17 mouse cellular contexts compared by ENCODE assay signal in the genomic region with DNA sequence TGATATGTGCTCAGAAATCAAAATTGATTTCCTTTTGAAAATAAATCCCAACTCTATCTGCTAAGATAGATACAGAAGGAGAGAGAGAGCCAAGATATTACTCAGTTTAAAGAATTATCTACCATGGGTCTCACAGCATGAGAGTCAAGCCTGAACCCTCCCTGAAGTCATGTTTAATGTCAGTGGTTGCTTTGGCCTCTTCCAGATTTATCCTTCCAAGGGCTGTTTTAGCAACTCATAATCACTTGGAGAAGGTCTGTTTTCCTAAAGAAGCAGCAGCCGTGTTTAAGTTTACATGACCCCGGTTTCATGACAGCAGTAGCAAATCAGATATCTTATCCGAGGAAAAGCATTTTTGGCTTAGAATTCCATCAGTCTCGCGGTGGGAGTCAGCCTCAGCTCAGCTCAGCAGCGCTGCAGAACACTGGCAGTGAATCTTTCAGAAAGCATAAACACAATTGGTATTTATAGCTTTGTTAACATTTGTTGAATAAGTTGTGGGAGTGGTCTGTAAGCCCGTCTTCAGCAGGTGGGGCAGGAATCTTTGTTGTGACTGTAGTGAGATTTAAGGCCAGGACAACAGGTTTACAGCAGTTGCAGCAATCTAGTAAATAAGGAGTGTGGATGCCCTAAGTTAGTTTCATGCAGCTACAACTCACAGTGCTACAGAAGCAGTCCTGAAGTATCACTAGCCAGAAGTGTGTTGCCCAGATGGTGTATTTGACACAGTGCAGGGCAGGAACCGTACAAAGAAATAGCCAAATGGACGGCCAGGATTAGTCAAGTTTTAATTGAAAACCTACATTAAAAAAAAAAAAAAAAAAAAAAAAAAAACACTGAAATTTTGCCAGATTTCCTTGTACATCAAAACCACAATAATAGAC.
A peak's percentile ranks its signal among the peaks of the same experiment; 100 is the strongest.
DNase-seq lines count a peak whose midpoint lies in the region; ATAC-seq lines count a peak whose summit lies in the region.
"Had no signal": no experiment of that assay in that cellular context is flagged by ENCODE, and none has a peak within 500 bp of the region (broad histone marks: within the 10 kb centered on the region; RNA-seq: fewer than 3 reads in every experiment).

No protein-coding gene starts in this region.

- DNase-seq in heart, adult 18-20 months: no peak
- DNase-seq in limb, embryonic 10.5 days (ENCODE audit: low spot score): no peak
- DNase-seq in yolk sac, embryonic 10.5 days (ENCODE audit: low spot score): peak; percentile 67
- DNase-seq in layer of hippocampus, postnatal 14 days (ENCODE audit: low spot score in 2 of 2): no peak
- DNase-seq in thymus, postnatal 10 days (ENCODE audit: low spot score in 2 of 2): no peak
- DNase-seq: cerebellum, adult 11 months; gastrocnemius, postnatal 10 days; heart, postnatal 10 days; lung, adult 2 months; thymus, postnatal 25 days had no signal

- peaks cover 30% of the 10 kb centered on the region for H3K4me1 ChIP-seq in heart, embryonic 12.5 days (replicated peaks)
- H3K4me1 ChIP-seq in midbrain, embryonic 12.5 days: peaks cover 14% of the 10 kb centered on the region
- H3K4me1 ChIP-seq in midbrain, embryonic 15.5 days: peaks cover 6% of the 10 kb centered on the region
- H3K4me1 ChIP-seq in limb, embryonic 10.5 days: peaks cover 30% of the 10 kb centered on the region
- H3K4me1 ChIP-seq: limb, embryonic 15.5 days had no signal

- H3K4me3 ChIP-seq in heart, embryonic 12.5 days: no peak overlapping the region
- H3K4me3 ChIP-seq in midbrain, embryonic 12.5 days: no peak overlapping the region
- no peak overlapping the region for H3K4me3 ChIP-seq in midbrain, embryonic 15.5 days
- no peak overlapping the region for H3K4me3 ChIP-seq in limb, embryonic 10.5 days
- H3K4me3 ChIP-seq: forebrain, embryonic 12.5 days; limb, embryonic 15.5 days had no signal

- H3K9me3 ChIP-seq in heart, embryonic 12.5 days (replicated peaks): no peaks in the 10 kb centered on the region
- H3K9me3 ChIP-seq in midbrain, embryonic 12.5 days: no peaks in the 10 kb centered on the region
- H3K9me3 ChIP-seq in midbrain, embryonic 15.5 days: no peaks in the 10 kb centered on the region
- no peaks in the 10 kb centered on the region for H3K9me3 ChIP-seq in limb, embryonic 10.5 days (replicated peaks)
- H3K9me3 ChIP-seq: forebrain, embryonic 12.5 days; G1E; limb, embryonic 15.5 days had no signal

- peak overlapping the region; percentile 35 for H3K4me2 ChIP-seq in heart, embryonic 12.5 days
- H3K4me2 ChIP-seq in midbrain, embryonic 12.5 days (replicated peaks): peak overlapping the region; percentile 14; the same call in 1 of the 2 replicates
- H3K4me2 ChIP-seq in midbrain, embryonic 15.5 days: no peak overlapping the region
- H3K4me2 ChIP-seq: forebrain, embryonic 12.5 days; limb, embryonic 15.5 days had no signal

- no peak overlapping the region for H3K9ac ChIP-seq in heart, embryonic 12.5 days
- no peak overlapping the region for H3K9ac ChIP-seq in midbrain, embryonic 12.5 days (replicated peaks)
- H3K9ac ChIP-seq in midbrain, embryonic 15.5 days: no peak overlapping the region
- H3K9ac ChIP-seq: forebrain, embryonic 12.5 days; limb, embryonic 15.5 days had no signal

- H3K36me3 ChIP-seq in heart, embryonic 12.5 days: no peaks in the 10 kb centered on the region
- no peaks in the 10 kb centered on the region for H3K36me3 ChIP-seq in midbrain, embryonic 12.5 days
- no peaks in the 10 kb centered on the region for H3K36me3 ChIP-seq in midbrain, embryonic 15.5 days (replicated peaks)
- no peaks in the 10 kb centered on the region for H3K36me3 ChIP-seq in limb, embryonic 10.5 days
- H3K36me3 ChIP-seq: forebrain, embryonic 12.5 days; G1E; limb, embryonic 15.5 days had no signal

- 12% methylated on average over 9 of the region's 9 CpGs for WGBS in heart, embryonic 12.5 days
- WGBS in midbrain, embryonic 12.5 days: 33% methylated on average over 9 of the region's 9 CpGs
- 24% methylated on average over 9 of the region's 9 CpGs for WGBS in midbrain, embryonic 15.5 days
- WGBS in limb, embryonic 10.5 days: 34% methylated on average over 9 of the region's 9 CpGs

- no peak for ATAC-seq in heart, embryonic 12.5 days (ENCODE audit: insufficient number of reproducible peaks, low FRiP score)
- ATAC-seq in midbrain, embryonic 12.5 days (ENCODE audit: low FRiP score, low read depth): no peak
- no peak for ATAC-seq in midbrain, embryonic 15.5 days (replicated peaks)
- ATAC-seq: inflammation-experienced regulatory T-cells, adult 6 months had no signal

- peak overlapping the region; percentile 68 for H3K27ac ChIP-seq in heart, embryonic 12.5 days (ENCODE audit: poor library complexity, severe bottlenecking)
- H3K27ac ChIP-seq in midbrain, embryonic 12.5 days (replicated peaks): 0 out of 2 replicates have a peak overlapping the region, but pooled peaks have one; percentile 39
- no peak overlapping the region for H3K27ac ChIP-seq in midbrain, embryonic 15.5 days
- 0 out of 2 replicates have a peak overlapping the region, but pooled peaks have one; percentile 14 for H3K27ac ChIP-seq in limb, embryonic 10.5 days
- H3K27ac ChIP-seq: forebrain, embryonic 12.5 days; limb, embryonic 15.5 days had no signal

- H3K27me3 ChIP-seq in heart, embryonic 12.5 days (replicated peaks): no peaks in the 10 kb centered on the region
- no peaks in the 10 kb centered on the region for H3K27me3 ChIP-seq in midbrain, embryonic 12.5 days
- no peaks in the 10 kb centered on the region for H3K27me3 ChIP-seq in midbrain, embryonic 15.5 days (replicated peaks)
- H3K27me3 ChIP-seq in limb, embryonic 10.5 days (ENCODE audit: low read depth, poor library complexity, severe bottlenecking): no peaks in the 10 kb centered on the region
- H3K27me3 ChIP-seq: limb, embryonic 15.5 days had no signal
